ENCODE assay signal across 7 mouse cellular contexts in the genomic region with DNA sequence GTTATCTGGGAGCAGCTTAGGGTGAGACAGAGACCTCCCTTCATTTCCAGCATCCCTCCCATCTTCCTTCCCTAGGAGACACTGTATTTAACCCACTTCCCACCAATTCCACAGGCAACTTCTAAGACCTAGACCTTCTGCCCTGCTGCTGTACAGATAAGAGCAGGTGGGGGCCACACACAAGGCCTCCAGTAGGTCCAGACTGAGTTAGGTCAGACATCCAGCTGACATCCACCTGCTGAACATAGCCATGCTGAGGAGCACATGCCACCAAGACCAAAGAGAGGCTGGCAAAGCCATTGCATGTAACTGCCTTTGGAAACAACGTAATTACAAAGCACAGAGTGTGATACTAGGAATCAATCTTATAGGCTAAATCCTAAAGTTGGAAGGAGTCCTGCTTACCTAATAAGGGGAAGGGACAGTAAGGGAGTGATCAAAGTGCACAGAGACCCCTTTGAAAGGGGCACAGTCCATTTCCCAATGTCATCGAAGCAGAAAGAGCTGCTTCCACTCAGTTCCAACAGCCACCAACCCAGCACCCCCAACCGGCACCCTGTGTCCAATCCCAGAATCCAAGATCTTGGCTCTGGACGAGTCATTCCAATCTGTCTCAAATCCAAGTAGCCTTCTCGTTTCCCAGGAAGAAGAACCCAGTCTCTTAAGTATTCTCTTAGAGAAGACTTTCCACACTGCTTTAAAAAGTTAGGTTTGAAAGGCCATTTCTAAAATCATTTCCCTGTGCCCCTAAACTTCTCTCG. TPM values are rescaled to one million over a fixed set of nuclear protein-coding genes. Genes with fewer than 3 reads are reported as not detected.
A peak's percentile ranks its signal among the peaks of the same experiment; 100 is the strongest.
DNase-seq lines count a peak whose midpoint lies in the region; ATAC-seq and TF ChIP-seq lines count a peak whose summit lies in the region.

No protein-coding gene starts in this region.

- TF ChIP-seq POLR2A in liver, adult 2 months (IDR thresholded peaks at IDR 0.05; ENCODE audit: extremely low read depth, insufficient read depth, low read length), result no peak
- no peak for TF ChIP-seq POLR2A in myocyte (IDR thresholded peaks at IDR 0.05; ENCODE audit: insufficient read length, low read depth)

- H3K4me2 ChIP-seq in embryonic facial prominence, embryonic 15.5 days (replicated peaks), result peak overlapping the region; percentile 63
- peak overlapping the region; percentile 87 for H3K4me2 ChIP-seq in intestine, embryonic 15.5 days (replicated peaks)
- peak overlapping the region; percentile 94 for H3K4me2 ChIP-seq in myocyte (ENCODE audit: low read depth)

- H3K79me2 ChIP-seq in liver, adult 2 months (ENCODE audit: control insufficient read depth, insufficient read depth, low read length), result peaks cover 24% of the 10 kb centered on the region; the same call in 1 of the 2 replicates
- peaks cover 9% of the 10 kb centered on the region for H3K79me2 ChIP-seq in myocyte (ENCODE audit: control insufficient read depth, insufficient read depth)

- peak overlapping the region; percentile 91 for H3K27ac ChIP-seq in liver, adult 2 months (replicated peaks; ENCODE audit: insufficient read depth, low read depth, low read length)
- peak overlapping the region; percentile 76; the same call in 1 of the 2 replicates for H3K27ac ChIP-seq in embryonic facial prominence, embryonic 15.5 days (replicated peaks)
- no peak overlapping the region for H3K27ac ChIP-seq in intestine, embryonic 15.5 days

- H3K27me3 ChIP-seq in liver, adult 2 months (ENCODE audit: control insufficient read depth, insufficient read depth, low read length), result no peaks in the 10 kb centered on the region
- no peaks in the 10 kb centered on the region for H3K27me3 ChIP-seq in embryonic facial prominence, embryonic 15.5 days
- H3K27me3 ChIP-seq in intestine, embryonic 15.5 days (replicated peaks), result no peaks in the 10 kb centered on the region
- H3K27me3 ChIP-seq in myocyte (ENCODE audit: control insufficient read depth, insufficient read depth, insufficient read length), result no peaks in the 10 kb centered on the region

- H3ac ChIP-seq in myocyte (ENCODE audit: control insufficient read depth, insufficient read length), result no peak overlapping the region

- no peaks in the 10 kb centered on the region for H3K9me3 ChIP-seq in embryonic facial prominence, embryonic 15.5 days (replicated peaks)
- H3K9me3 ChIP-seq in intestine, embryonic 15.5 days, result no peaks in the 10 kb centered on the region

- H3K4me3 ChIP-seq in liver, adult 2 months (ENCODE audit: insufficient read depth, low read depth, low read length), result peak overlapping the region; percentile 85
- H3K4me3 ChIP-seq in embryonic facial prominence, embryonic 15.5 days (replicated peaks), result peak overlapping the region; percentile 90
- H3K4me3 ChIP-seq in intestine, embryonic 15.5 days (replicated peaks), result peak overlapping the region; percentile 97
- H3K4me3 ChIP-seq in myocyte, result peak overlapping the region; percentile 36

- WGBS in liver, adult 2 months, result 8% methylated on average over 6 of the region's 6 CpGs
- 26% methylated on average over 6 of the region's 6 CpGs for WGBS in embryonic facial prominence, embryonic 15.5 days
- 28% methylated on average over 6 of the region's 6 CpGs for WGBS in intestine, embryonic 15.5 days

- H3K4me1 ChIP-seq in liver, adult 2 months (ENCODE audit: control insufficient read depth, insufficient read depth, low read length), result peaks cover 22% of the 10 kb centered on the region
- H3K4me1 ChIP-seq in embryonic facial prominence, embryonic 15.5 days, result peaks cover 21% of the 10 kb centered on the region
- H3K4me1 ChIP-seq in intestine, embryonic 15.5 days (replicated peaks), result peaks cover 17% of the 10 kb centered on the region

- DNase-seq in liver, adult 2 months (ENCODE audit: extremely low read depth, low read depth, low spot score), result peak; percentile 41
- no peak for DNase-seq in liver
- DNase-seq in spleen, adult 18-20 months, result no peak
- DNase-seq in layer of hippocampus, postnatal 25 days (ENCODE audit: extremely low spot score in 1 of 2, low spot score in 1 of 2), result no peak

- H3K9ac ChIP-seq in liver, adult 2 months (ENCODE audit: low read depth, low read length), result peak overlapping the region; percentile 91
- H3K9ac ChIP-seq in embryonic facial prominence, embryonic 15.5 days, result peak overlapping the region; percentile 91
- peak overlapping the region; percentile 99 for H3K9ac ChIP-seq in intestine, embryonic 15.5 days

- ATAC-seq in embryonic facial prominence, embryonic 15.5 days (ENCODE audit: insufficient number of reproducible peaks, low FRiP score, low TSS enrichment, low read depth), result no peak
- no peak for ATAC-seq in intestine, embryonic 15.5 days

- H3K36me3 ChIP-seq in liver, adult 2 months (ENCODE audit: control insufficient read depth, insufficient read depth, low read length), result no peaks in the 10 kb centered on the region
- no peaks in the 10 kb centered on the region for H3K36me3 ChIP-seq in embryonic facial prominence, embryonic 15.5 days
- no peaks in the 10 kb centered on the region for H3K36me3 ChIP-seq in intestine, embryonic 15.5 days
- H3K36me3 ChIP-seq in myocyte (ENCODE audit: control insufficient read depth, insufficient read depth), result no peaks in the 10 kb centered on the region

- no peak for TF ChIP-seq CTCF in liver, adult 2 months (IDR thresholded peaks at IDR 0.05; ENCODE audit: low read depth, low read length)

TF ChIP-seq in myocyte, 11 proteins besides CTCF, POLR2A, EP300 and RAD21:
- no peak for TF ChIP-seq CEBPB (IDR thresholded peaks at IDR 0.05; ENCODE audit: insufficient read depth, poor library complexity, severe bottlenecking)
- no peak for TF ChIP-seq MAX (IDR thresholded peaks at IDR 0.05; ENCODE audit: low read depth)
- TF ChIP-seq POLR2AphosphoS2 (IDR thresholded peaks at IDR 0.05; ENCODE audit: insufficient read length, low read depth), result no peak
- no peak for TF ChIP-seq REST (IDR thresholded peaks at IDR 0.05; ENCODE audit: insufficient read depth, insufficient read length)
- no peak for TF ChIP-seq TCF12 (IDR thresholded peaks at IDR 0.05; ENCODE audit: insufficient read depth, poor library complexity, severe bottlenecking)
- TF ChIP-seq MYOD1 (IDR thresholded peaks at IDR 0.05; ENCODE audit: control insufficient read depth in 1 of 3, insufficient read length in 2 of 3, low read depth in 2 of 3), result no peak
- TF ChIP-seq USF1 (IDR thresholded peaks at IDR 0.05; ENCODE audit: low read depth), result no peak
- no peak for TF ChIP-seq E2F4 (IDR thresholded peaks at IDR 0.05; ENCODE audit: insufficient read depth)
- no peak for TF ChIP-seq SRF (IDR thresholded peaks at IDR 0.05; ENCODE audit: control insufficient read depth, insufficient read length, low read depth)
- TF ChIP-seq TCF3 (IDR thresholded peaks at IDR 0.05; ENCODE audit: insufficient read length, low read depth), result no peak
- no peak for TF ChIP-seq MYOG (IDR thresholded peaks at IDR 0.05; ENCODE audit: control insufficient read depth in 1 of 3, insufficient read depth in 1 of 3, insufficient read length in 2 of 3, low read depth in 2 of 3)

RNA-seq across cellular contexts. Expression of a gene that starts 1.3 kb away (rescaled TPM):
- 132 and 161 TPM in 2 replicates for total RNA-seq in liver, adult 2 months (2014; rRNA removed)
- 351 and 387 TPM in 2 replicates for polyA plus RNA-seq in liver, adult 2 months (2012; rRNA removed)
- polyA plus RNA-seq in embryonic facial prominence, embryonic 15.5 days (2015; fragmentation: Nextera tagmentation; extraction: Ambion mirVana), result 99.7 and 105 TPM in 2 replicates
- 58.2 and 70.6 TPM in 2 replicates for polyA plus RNA-seq in intestine, embryonic 15.5 days (2015; fragmentation: Nextera tagmentation; extraction: Ambion mirVana)
- 183 TPM for polyA plus RNA-seq in myocyte (2012; fragmentation: generic; extraction: Trizol)
- 100 to 1,000 TPM; 233 TPM for total RNA-seq in layer of hippocampus, postnatal 25 days (2021)

Comparison
In these comparisons a context has a peak if more than half of its experiments do, and no peak if none do; other contexts are left out.
1. H3K4me3 ChIP-seq: peak in every context shown above with its lines; median percentile 97 in intestine, embryonic 15.5 days; 90 in embryonic facial prominence, embryonic 15.5 days; 85 in liver, adult 2 months; 36 in myocyte.